Mouse (Mus musculus) MEL (cell line): ENCODE results near the gene Trio. TPM values are rescaled to one million over a fixed set of nuclear protein-coding genes. Genes with fewer than 3 reads are reported as not detected.

Experiments
- DNase-seq: peaks from one replicate; pipeline ENCODE4 v3.0.0; 2011; ENCODE audit warnings: low read depth, low spot score
- H3K27ac ChIP-seq: 2 replicates; pipeline ENCODE4 v1.5.1; 2012; ENCODE audit warnings: low read depth, mild to moderate bottlenecking, control low read depth, low read length, moderate library complexity; ENCODE audit not compliant: control insufficient read depth
- H3K27me3 ChIP-seq, 2 experiments: fragments of 150-350 bp in 1 of 2; sonication (generic) in 1 of 2; 2 replicates each; pipeline ENCODE4 v1.6.1; 2012; ENCODE audit warnings: low read length in 2 of 2, mild to moderate bottlenecking in 2 of 2, improper control_type of control experiment in 1 of 2, moderate library complexity in 1 of 2; ENCODE audit not compliant: insufficient read depth in 2 of 2, control insufficient read depth in 1 of 2
- H3K36me3 ChIP-seq, 2 experiments: 2 replicates each; pipeline ENCODE4 v1.6.1; 2012 to 2014; ENCODE audit warnings: low read length in 2 of 2, improper control_type of control experiment in 1 of 2, inconsistent platforms in 1 of 2, mild to moderate bottlenecking in 1 of 2; ENCODE audit not compliant: insufficient read depth in 2 of 2, control insufficient read depth in 1 of 2
- H3K4me1 ChIP-seq, 2 experiments: fragments of 150-350 bp in 1 of 2; sonication (generic) in 1 of 2; 2 replicates each; pipeline ENCODE4 v1.6.1; 2012; ENCODE audit warnings: low read length in 2 of 2, improper control_type of control experiment in 1 of 2, mild to moderate bottlenecking in 1 of 2; ENCODE audit not compliant: insufficient read depth in 2 of 2, control insufficient read depth in 1 of 2
- H3K4me3 ChIP-seq, 2 experiments: fragments of 150-350 bp in 1 of 2; sonication (generic) in 1 of 2; 2 replicates each; pipeline ENCODE4 v1.5.1; 2012; ENCODE audit warnings: low read depth in 2 of 2, low read length in 2 of 2, mild to moderate bottlenecking in 2 of 2, moderate library complexity in 2 of 2, control low read depth in 1 of 2, improper control_type of control experiment in 1 of 2; ENCODE audit not compliant: control insufficient read depth in 1 of 2, insufficient read depth in 1 of 2
- H3K79me2 ChIP-seq: 2 replicates; pipeline ENCODE4 v1.6.1; 2012; ENCODE audit warnings: mild to moderate bottlenecking, low read length, moderate library complexity; ENCODE audit not compliant: control insufficient read depth, poor library complexity, insufficient read depth
- H3K9ac ChIP-seq: 2 replicates; pipeline ENCODE4 v1.6.1; 2012; ENCODE audit warnings: low read depth, mild to moderate bottlenecking, control low read depth, low read length, moderate library complexity; ENCODE audit not compliant: control insufficient read depth, poor library complexity, severe bottlenecking
- H3K9me3 ChIP-seq: fragments of 150-350 bp; sonication (generic); replicated peaks from 2 replicates; pipeline ENCODE4 v1.6.1; 2012; ENCODE audit warnings: mild to moderate bottlenecking, low read length, improper control_type of control experiment, moderate library complexity; ENCODE audit not compliant: insufficient read depth
- CHD2 ChIP-seq: IDR thresholded peaks from 2 replicates; pipeline ENCODE4 v1.6.1; 2011; ENCODE audit warnings: low read length, improper control_type of control experiment
- CTCF ChIP-seq, 3 experiments: IDR thresholded peaks in 2 of 3; conservative IDR thresholded peaks in 1 of 3; 2 replicates each; pipeline ENCODE4 v1.5.1; 2011 to 2012; ENCODE audit warnings: low read length in 3 of 3, low read depth in 2 of 3, mild to moderate bottlenecking in 2 of 3, improper control_type of control experiment in 1 of 3, inconsistent platforms in 1 of 3, mixed read lengths in 1 of 3, moderate library complexity in 1 of 3; ENCODE audit not compliant: control insufficient read depth in 1 of 3, insufficient read depth in 1 of 3, poor library complexity in 1 of 3, severe bottlenecking in 1 of 3
- MAZ ChIP-seq: IDR thresholded peaks from 2 replicates; pipeline ENCODE4 v1.6.1; 2012; ENCODE audit warnings: low read depth, mild to moderate bottlenecking, inconsistent platforms, low read length, improper control_type of control experiment
- MXI1 ChIP-seq: IDR thresholded peaks from 2 replicates; pipeline ENCODE4 v1.6.1; 2011; ENCODE audit warnings: mild to moderate bottlenecking, low read depth, low read length, improper control_type of control experiment
- MYC ChIP-seq: IDR thresholded peaks from 2 replicates; pipeline ENCODE4 v1.6.1; 2011; ENCODE audit warnings: low read depth, mild to moderate bottlenecking, low read length, improper control_type of control experiment, moderate library complexity
- NRF1 ChIP-seq: IDR thresholded peaks from 2 replicates; pipeline ENCODE4 v1.6.1; 2014; ENCODE audit warnings: low read depth, mild to moderate bottlenecking, inconsistent platforms, low read length, improper control_type of control experiment, moderate library complexity; ENCODE audit not compliant: poor library complexity, insufficient read depth, severe bottlenecking
- POLR2AphosphoS2 ChIP-seq: IDR thresholded peaks from 2 replicates; pipeline ENCODE4 v1.6.1; 2011; ENCODE audit warnings: low read length, improper control_type of control experiment
- SIN3A ChIP-seq: IDR thresholded peaks from 2 replicates; pipeline ENCODE4 v1.6.1; 2012; ENCODE audit warnings: low read length, improper control_type of control experiment, inconsistent platforms
- TAL1 ChIP-seq: IDR thresholded peaks from 2 replicates; pipeline ENCODE4 v1.6.1; 2012; ENCODE audit warnings: mild to moderate bottlenecking, inconsistent platforms, low read length, moderate library complexity, mixed read lengths
- USF2 ChIP-seq, 2 experiments: IDR thresholded peaks; 2 replicates each; pipeline ENCODE4 v1.6.1; 2011 to 2012; ENCODE audit warnings: improper control_type of control experiment in 2 of 2, low read length in 2 of 2, borderline replicate concordance in 1 of 2, inconsistent platforms in 1 of 2, low read depth in 1 of 2, mild to moderate bottlenecking in 1 of 2; ENCODE audit not compliant: insufficient read depth in 1 of 2
- polyA plus RNA-seq, 2 experiments: library from polyadenylated mRNA; stranded (reverse) in 1 of 2; unstranded in 1 of 2; fragments of >175 nt in 1 of 2; fragments of >200 nt in 1 of 2; gene quantifications; 2 replicates each; pipeline versions ENCODE4 v1.2.1 to v1.2.4; 2012; ENCODE audit warnings: low replicate concordance in 2 of 2, low read depth in 1 of 2; ENCODE audit not compliant: insufficient read length in 2 of 2, insufficient read depth in 1 of 2, missing spikeins in 1 of 2
- total RNA-seq: library from RNA; depleted of rRNA; stranded (reverse); fragments of 300-350 nt; gene quantifications from 2 replicates; pipeline ENCODE4 v1.2.3, GENCODE M21; 2012

Trio gene
- total and polyA plus RNA-seq, 3 experiments: 0.91 to 1.1 TPM; not detected in 1

- Histone ChIP-seq H3K4me3 (no peak overlapping the region), H3K79me2 (no peaks in the 10 kb centered on the region), H3K27me3 (no peaks in the 10 kb centered on the region), H3K9ac (no peak overlapping the region), H3K36me3 (no peaks in the 10 kb centered on the region; a peak in 1 of 4 replicates), H3K27ac (no peak overlapping the region), H3K4me1 (peaks cover 3 to 4% of the 10 kb centered on the region in 2 experiments; a peak in 1 of 4 replicates), H3K9me3 (no peaks in the 10 kb centered on the region)
- peak in 1 of 3 experiments; percentile 6; a peak in 1 of 6 replicates for TF ChIP-seq CTCF (IDR thresholded peaks at IDR 0.05 in 2 of 3, conservative IDR thresholded peaks at IDR 0.05 in 1 of 3; ENCODE audit: control insufficient read depth in 1 of 3, insufficient read depth in 1 of 3, low read depth in 2 of 3, low read length in 3 of 3, poor library complexity in 1 of 3, severe bottlenecking in 1 of 3)
- no peak for TF ChIP-seq SIN3A
- no peak for DNase-seq
These were observed 166.1 kb downstream of the Trio start for GRCm38 (mm10) chr15:27859590-27859989.

GRCm38 (mm10) chr15:27859115-27859514 is 166.5 kb downstream of the Trio start:
- H3K27ac ChIP-seq: no peak overlapping the region
- no peak overlapping the region for H3K9ac ChIP-seq
- peaks cover 0 to under 1% of the 10 kb centered on the region in 2 experiments; a peak in 1 of 4 replicates for H3K4me1 ChIP-seq
- no peak for DNase-seq
- H3K4me3 ChIP-seq: no peak overlapping the region
- H3K36me3 ChIP-seq: no peaks in the 10 kb centered on the region
- H3K9me3 ChIP-seq: no peaks in the 10 kb centered on the region
- no peaks in the 10 kb centered on the region for H3K79me2 ChIP-seq
- TF ChIP-seq MYC (no peak), POLR2AphosphoS2 (no peak), MAZ (no peak), NRF1 (no peak), CHD2 (no peak), MXI1 (no peak)
- TF ChIP-seq, all 39 proteins: peak for 0
- H3K27me3 ChIP-seq: no peaks in the 10 kb centered on the region

GRCm38 (mm10) chr15:27858179-27858819 is 167.3 kb downstream of the Trio start:
- DNase-seq: no peak
- Histone ChIP-seq H3K27me3 (no peaks in the 10 kb centered on the region), H3K27ac (no peak overlapping the region), H3K4me3 (no peak overlapping the region), H3K36me3 (no peaks in the 10 kb centered on the region), H3K79me2 (no peaks in the 10 kb centered on the region), H3K4me1 (no peaks in the 10 kb centered on the region), H3K9me3 (no peaks in the 10 kb centered on the region), H3K9ac (no peak overlapping the region)
- no peak for TF ChIP-seq MAZ
- TF ChIP-seq TAL1: no peak
- no peak for TF ChIP-seq USF2 (IDR thresholded peaks at IDR 0.05; ENCODE audit: borderline replicate concordance in 1 of 2, insufficient read depth in 1 of 2, low read depth in 1 of 2, low read length in 2 of 2)
